7 mouse cellular contexts compared by ENCODE assay signal in the genomic region with DNA sequence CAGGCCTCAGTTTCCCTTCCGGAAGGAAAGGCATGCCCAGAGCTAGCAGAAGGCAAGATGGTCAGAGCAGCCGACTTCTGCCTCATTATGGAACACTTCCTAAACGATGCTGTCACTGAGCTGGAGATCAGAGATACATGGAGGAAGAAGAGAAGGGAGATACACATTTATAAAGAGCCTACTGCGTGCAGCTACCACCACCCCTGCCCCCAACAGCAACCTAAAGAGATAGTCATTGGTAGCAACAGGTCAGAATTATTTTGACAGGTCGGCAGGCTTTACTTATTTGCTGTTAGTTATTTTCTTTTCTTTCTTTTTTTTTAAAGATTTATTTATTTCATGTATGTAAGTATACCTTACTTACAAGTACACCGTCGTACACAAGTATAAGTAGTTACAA.
DNase-seq lines count a peak whose midpoint lies in the region; ATAC-seq lines count a peak whose summit lies in the region.

No protein-coding gene starts in this region.

- no peaks in the 10 kb centered on the region for H3K27me3 ChIP-seq in intestine, embryonic 14.5 days (replicated peaks; ENCODE audit: control insufficient read depth, insufficient read depth, low read length)
- H3K27me3 ChIP-seq in intestine, embryonic 16.5 days (replicated peaks; ENCODE audit: control insufficient read depth, insufficient read depth, low read length): no peaks in the 10 kb centered on the region
- no peaks in the 10 kb centered on the region for H3K27me3 ChIP-seq in forebrain, embryonic 12.5 days
- H3K27me3 ChIP-seq in hindbrain, embryonic 13.5 days: no peaks in the 10 kb centered on the region
- H3K27me3 ChIP-seq in midbrain, embryonic 15.5 days (replicated peaks): no peaks in the 10 kb centered on the region

- H3K36me3 ChIP-seq in intestine, embryonic 14.5 days (ENCODE audit: control insufficient read depth, insufficient read depth, low read length): peaks cover 36% of the 10 kb centered on the region; the same call in 1 of the 2 replicates
- H3K36me3 ChIP-seq in intestine, embryonic 16.5 days (ENCODE audit: control insufficient read depth, insufficient read depth, low read length): no peaks in the 10 kb centered on the region
- H3K36me3 ChIP-seq in forebrain, embryonic 12.5 days (replicated peaks): peaks cover 58% of the 10 kb centered on the region
- H3K36me3 ChIP-seq in hindbrain, embryonic 13.5 days: peaks cover 26% of the 10 kb centered on the region
- H3K36me3 ChIP-seq in midbrain, embryonic 15.5 days (replicated peaks): no peaks in the 10 kb centered on the region

- peak overlapping the region; percentile 59; the same call in 1 of the 2 replicates for H3K27ac ChIP-seq in intestine, embryonic 14.5 days (ENCODE audit: low read depth)
- no peak overlapping the region for H3K27ac ChIP-seq in intestine, embryonic 16.5 days (ENCODE audit: low read length)
- peak overlapping the region; percentile 91 for H3K27ac ChIP-seq in forebrain, embryonic 12.5 days
- peak overlapping the region; percentile 84 for H3K27ac ChIP-seq in hindbrain, embryonic 13.5 days
- peak overlapping the region; percentile 85 for H3K27ac ChIP-seq in midbrain, embryonic 15.5 days

- no peak overlapping the region for H3K4me2 ChIP-seq in intestine, embryonic 14.5 days (ENCODE audit: low read length)
- no peak overlapping the region for H3K4me2 ChIP-seq in intestine, embryonic 16.5 days (ENCODE audit: low read depth, low read length)
- no peak overlapping the region for H3K4me2 ChIP-seq in forebrain, embryonic 12.5 days
- H3K4me2 ChIP-seq in hindbrain, embryonic 13.5 days: no peak overlapping the region
- no peak overlapping the region for H3K4me2 ChIP-seq in midbrain, embryonic 15.5 days

- no peak for DNase-seq in intestine, embryonic 14.5 days (ENCODE audit: low spot score)
- DNase-seq in liver: no peak
- no peak for DNase-seq in thymus, adult 18-20 months

- WGBS in intestine, embryonic 14.5 days: 78% methylated on average over 7 of the region's 7 CpGs
- WGBS in intestine, embryonic 16.5 days: 87% methylated on average over 7 of the region's 7 CpGs
- WGBS in forebrain, embryonic 12.5 days: 90% methylated on average over 7 of the region's 7 CpGs
- WGBS in hindbrain, embryonic 13.5 days: 92% methylated on average over 7 of the region's 7 CpGs
- 86% methylated on average over 7 of the region's 7 CpGs for WGBS in midbrain, embryonic 15.5 days

- no peaks in the 10 kb centered on the region for H3K9me3 ChIP-seq in intestine, embryonic 14.5 days (ENCODE audit: control insufficient read depth, low read length)
- H3K9me3 ChIP-seq in intestine, embryonic 16.5 days (ENCODE audit: control insufficient read depth, low read length): no peaks in the 10 kb centered on the region
- no peaks in the 10 kb centered on the region for H3K9me3 ChIP-seq in forebrain, embryonic 12.5 days
- H3K9me3 ChIP-seq in hindbrain, embryonic 13.5 days: no peaks in the 10 kb centered on the region
- H3K9me3 ChIP-seq in midbrain, embryonic 15.5 days: no peaks in the 10 kb centered on the region

- peaks cover 48% of the 10 kb centered on the region for H3K4me1 ChIP-seq in intestine, embryonic 14.5 days (replicated peaks; ENCODE audit: control insufficient read depth, insufficient read depth, low read length)
- H3K4me1 ChIP-seq in intestine, embryonic 16.5 days (ENCODE audit: control insufficient read depth, insufficient read depth, low read length): peaks cover 38% of the 10 kb centered on the region
- H3K4me1 ChIP-seq in forebrain, embryonic 12.5 days: peaks cover 81% of the 10 kb centered on the region
- H3K4me1 ChIP-seq in hindbrain, embryonic 13.5 days (replicated peaks): peaks cover 84% of the 10 kb centered on the region
- H3K4me1 ChIP-seq in midbrain, embryonic 15.5 days: peaks cover 68% of the 10 kb centered on the region

- ATAC-seq in intestine, embryonic 14.5 days (replicated peaks; ENCODE audit: low FRiP score, low TSS enrichment, low read depth): no peak
- ATAC-seq in intestine, embryonic 16.5 days: no peak
- ATAC-seq in forebrain, embryonic 12.5 days (ENCODE audit: low FRiP score): no peak
- ATAC-seq in hindbrain, embryonic 13.5 days (ENCODE audit: low FRiP score): no peak
- no peak for ATAC-seq in midbrain, embryonic 15.5 days (replicated peaks)

- H3K9ac ChIP-seq in intestine, embryonic 14.5 days (ENCODE audit: low read length): no peak overlapping the region
- H3K9ac ChIP-seq in intestine, embryonic 16.5 days (ENCODE audit: low read depth, low read length): no peak overlapping the region
- H3K9ac ChIP-seq in forebrain, embryonic 12.5 days: no peak overlapping the region
- H3K9ac ChIP-seq in hindbrain, embryonic 13.5 days: 0 out of 2 replicates have a peak overlapping the region, but pooled peaks have one; percentile 46
- H3K9ac ChIP-seq in midbrain, embryonic 15.5 days: no peak overlapping the region

- H3K4me3 ChIP-seq in intestine, embryonic 14.5 days (ENCODE audit: low read depth, low read length): no peak overlapping the region
- no peak overlapping the region for H3K4me3 ChIP-seq in intestine, embryonic 16.5 days (ENCODE audit: low read length)
- H3K4me3 ChIP-seq in forebrain, embryonic 12.5 days (replicated peaks): no peak overlapping the region
- no peak overlapping the region for H3K4me3 ChIP-seq in hindbrain, embryonic 13.5 days
- H3K4me3 ChIP-seq in midbrain, embryonic 15.5 days: no peak overlapping the region
